Mouse (Mus musculus) forelimb bud, embryonic 11.5 days (tissue): ENCODE measurements at regions not wholly inside any gene's neighbourhood (a gene's known extent, or its start where the extent isn't known, plus 50 kb on each side); places are given as distances from the start of the nearest gene placed in this dataset.

Source experiments
- DNase-seq: peaks from one replicate; pipeline ENCODE4 v3.0.0-alpha.2; 2012; ENCODE audit warnings: low read depth, low spot score

DNA sequence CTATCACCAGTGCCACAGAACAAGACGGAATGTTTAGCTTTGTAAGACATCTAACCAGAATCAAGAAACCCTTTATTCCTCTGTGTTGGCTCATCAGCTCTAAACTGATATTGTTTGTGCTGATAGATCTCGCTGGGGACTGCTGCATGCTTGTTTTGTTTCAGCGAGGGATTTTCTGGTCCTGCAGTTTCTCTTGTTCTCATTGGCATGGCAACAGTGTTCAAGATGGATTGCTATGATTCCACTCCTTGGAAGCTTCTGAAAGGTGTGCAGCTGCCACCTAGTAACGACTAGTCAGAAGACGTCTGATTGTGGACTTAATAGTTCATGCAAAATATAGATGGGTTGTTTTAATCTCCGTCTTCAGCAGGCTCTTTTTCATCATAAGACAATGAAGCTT lies 591.2 kb downstream of the Sorcs1 start:
- DNase-seq: no peak

DNA sequence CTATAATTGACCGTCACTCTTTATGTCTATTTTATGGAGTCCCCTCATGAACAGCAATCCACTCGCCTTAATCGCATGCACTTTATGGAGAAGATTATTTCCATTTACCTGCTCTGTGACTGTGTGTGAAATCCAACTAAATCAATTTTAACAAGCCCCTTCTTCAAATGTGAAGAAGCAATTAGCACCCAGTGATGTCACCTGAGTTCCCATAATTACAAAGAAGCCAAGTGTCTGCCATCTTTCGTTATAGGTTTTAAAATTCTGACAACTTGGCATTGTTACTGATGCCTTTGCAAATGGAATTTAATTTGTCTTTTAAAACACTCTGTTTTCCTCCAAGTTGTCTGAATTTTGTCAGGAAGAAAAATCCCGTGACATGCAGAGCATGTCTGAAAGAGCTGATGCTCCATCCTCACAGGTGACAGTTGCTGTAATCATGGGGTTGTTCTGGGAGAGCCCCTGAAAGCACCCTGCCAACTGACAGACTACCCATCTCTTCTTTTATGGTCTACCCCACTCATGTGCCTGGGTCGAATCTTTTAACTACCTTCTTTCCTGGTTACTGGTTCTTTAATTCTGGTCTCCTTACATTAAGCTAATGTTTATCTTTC lies 600.9 kb downstream of the Sorcs1 start:
- no peak for DNase-seq

GRCm38 (mm10) chr19:50060448-50060847 lies 618.0 kb downstream of the Sorcs1 start:
- no peak for DNase-seq

DNA sequence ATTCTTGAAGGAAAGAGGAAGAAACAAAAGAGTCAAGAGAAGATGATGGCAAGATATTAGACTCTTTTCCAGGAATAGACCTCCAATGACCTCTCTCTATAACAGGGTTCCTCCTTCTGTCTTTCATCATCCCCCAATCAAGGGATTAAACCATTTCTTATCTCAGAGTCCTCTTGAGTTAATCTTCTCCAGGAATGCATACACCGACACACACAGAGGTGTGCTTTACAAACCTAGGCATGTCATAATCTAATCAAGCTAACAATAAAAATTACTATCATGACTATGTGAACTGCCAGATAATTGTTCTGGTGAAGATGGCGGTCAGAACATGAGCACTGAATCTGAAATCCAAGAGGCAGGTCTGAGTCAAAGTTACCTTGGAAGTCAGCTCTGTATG lies 625.5 kb downstream of the Sorcs1 start:
- no peak for DNase-seq

GRCm38 (mm10) chr19:50045761-50046160 lies 632.7 kb downstream of the Sorcs1 start:
- peak; percentile 51 for DNase-seq

- no peak for DNase-seq
These were observed 664.8 kb downstream of the Sorcs1 start for GRCm38 (mm10) chr19:50013659-50014058.

- no peak for DNase-seq
These were observed 673.2 kb downstream of the Sorcs1 start for GRCm38 (mm10) chr19:50005248-50005647.

- DNase-seq: no peak
These were observed 692.6 kb downstream of the Sorcs1 start for GRCm38 (mm10) chr19:49985826-49986225.

DNA sequence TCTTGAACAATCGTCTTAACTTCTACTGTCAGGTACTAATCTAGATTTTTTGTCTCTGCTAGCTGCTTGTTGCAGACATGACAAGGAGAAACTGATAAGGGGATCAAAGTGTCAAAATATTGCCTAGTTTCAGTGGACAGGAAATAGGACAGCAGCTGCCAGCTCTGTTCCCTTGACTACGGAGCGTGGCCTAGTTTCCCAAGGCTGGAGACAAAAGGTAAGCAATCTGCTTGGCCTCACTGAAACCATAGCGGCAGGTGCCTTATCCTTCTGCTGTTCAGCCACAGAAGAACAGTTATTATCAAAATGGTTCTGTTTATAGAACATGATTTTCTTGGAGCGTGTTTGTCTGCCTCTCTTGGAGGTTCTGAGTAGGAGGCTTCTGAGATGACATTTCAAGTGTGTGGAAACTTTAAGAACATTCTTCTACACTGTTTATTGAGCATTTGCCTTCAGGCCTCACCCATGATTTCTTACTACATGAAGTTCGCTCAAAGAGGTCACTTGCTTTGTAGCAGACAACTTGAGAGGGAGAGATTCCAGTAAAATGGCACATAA lies 712.1 kb downstream of the Sorcs1 start:
- DNase-seq: no peak

GRCm38 (mm10) chr19:49964679-49965078 lies 713.8 kb downstream of the Sorcs1 start:
- no peak for DNase-seq

- no peak for DNase-seq
These were observed 719.9 kb downstream of the Sorcs1 start for GRCm38 (mm10) chr19:49958517-49958916.

- DNase-seq: no peak
These were observed 747.2 kb downstream of the Sorcs1 start for GRCm38 (mm10) chr19:49931202-49931601.

DNA sequence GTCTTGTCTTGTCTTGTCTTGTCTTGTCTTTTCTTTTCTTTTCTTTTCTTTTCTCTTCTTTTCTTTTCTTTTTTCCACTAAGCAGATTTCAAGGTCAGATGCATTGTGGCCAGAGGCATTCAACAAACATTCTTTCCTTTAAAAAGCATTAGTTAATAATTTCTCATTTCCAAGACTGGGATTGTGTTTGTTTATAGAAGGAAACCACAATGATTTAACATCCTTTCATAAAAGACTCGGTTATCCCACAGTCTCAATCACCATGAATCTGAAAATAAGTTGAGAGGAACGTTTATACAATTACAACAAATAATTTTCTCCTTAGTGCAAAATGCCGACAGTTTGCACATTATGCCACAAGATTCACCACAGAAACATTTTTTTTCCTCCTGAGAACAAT lies 766.7 kb downstream of the Sorcs1 start:
- DNase-seq: no peak

DNA sequence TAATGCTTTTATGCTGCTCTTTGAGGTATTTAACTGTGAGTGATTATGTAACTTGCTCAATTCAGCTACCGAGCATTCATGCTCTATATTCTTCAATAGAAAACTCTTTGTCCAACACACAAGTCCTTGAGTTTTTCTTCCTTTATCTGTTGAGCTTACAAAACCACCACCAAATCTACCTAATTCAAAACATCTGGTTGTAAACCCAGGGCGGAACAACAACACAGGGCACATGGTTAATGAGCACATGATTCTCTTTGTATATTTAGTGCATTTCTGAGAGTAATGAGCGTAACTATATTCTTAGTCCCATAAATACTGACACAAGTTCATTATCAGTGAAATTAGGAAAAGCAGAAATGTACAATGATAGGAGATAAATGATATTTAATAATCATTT lies 798.2 kb downstream of the Sorcs1 start:
- DNase-seq: peak; percentile 60

DNA sequence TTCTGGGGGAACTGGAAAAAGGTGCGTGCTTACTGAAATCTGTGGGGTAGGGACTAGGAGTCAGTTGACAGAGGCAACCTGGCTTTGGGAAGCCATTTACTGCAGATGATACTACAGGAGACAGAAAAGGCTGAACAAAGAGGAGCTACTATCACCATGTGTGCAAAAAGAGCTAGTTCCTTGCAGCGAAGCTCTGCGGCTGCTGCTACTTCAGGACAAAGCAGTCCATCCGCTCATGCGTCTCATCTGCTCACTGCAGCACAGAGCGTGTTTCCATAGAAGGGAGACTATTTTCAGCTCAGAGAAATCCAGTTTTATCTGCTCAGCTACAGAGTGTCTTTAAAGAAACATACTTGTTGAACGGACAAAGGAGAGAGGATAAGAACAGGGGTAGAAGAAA lies 817.7 kb downstream of the Sorcs1 start:
- no peak for DNase-seq

- DNase-seq: peak; percentile 75
These were observed 822.9 kb downstream of the Sorcs1 start for GRCm38 (mm10) chr19:49855481-49856035.

GRCm38 (mm10) chr19:49841984-49842383 lies 836.5 kb downstream of the Sorcs1 start:
- no peak for DNase-seq

DNA sequence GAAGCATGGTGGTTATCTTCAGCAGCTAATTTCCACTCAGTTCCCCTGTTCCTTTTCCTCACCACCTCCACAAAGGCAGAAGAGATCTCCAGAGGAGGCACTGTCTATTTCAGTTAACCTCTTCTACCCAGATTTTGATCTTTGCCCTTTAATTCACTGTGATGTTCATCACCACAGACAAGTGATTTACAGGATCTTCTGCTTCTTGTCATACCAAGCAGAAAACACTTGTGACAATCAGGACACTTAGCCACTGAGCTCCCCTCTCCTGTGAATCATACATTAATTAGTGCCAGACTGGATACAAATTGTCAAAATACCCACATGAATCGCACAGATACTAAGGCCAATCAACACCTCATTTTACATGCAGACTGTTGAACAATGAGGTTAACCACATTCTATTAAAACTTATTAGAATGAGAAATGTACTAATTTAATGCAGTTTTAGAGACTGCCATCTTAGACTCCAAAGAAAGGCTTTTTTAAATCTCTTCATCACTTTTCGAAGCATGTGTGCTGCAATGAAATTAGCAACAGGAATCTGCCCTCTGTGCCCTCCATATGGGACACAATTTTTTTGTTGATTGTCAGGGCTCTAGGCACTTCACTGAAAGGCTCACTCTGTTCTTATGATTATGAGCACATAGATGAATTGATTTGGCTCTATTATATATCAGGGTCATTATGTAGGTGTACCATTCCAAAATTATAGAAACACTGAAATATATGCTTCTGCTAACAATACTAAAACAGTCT lies 839.1 kb downstream of the Sorcs1 start:
- no peak for DNase-seq

DNA sequence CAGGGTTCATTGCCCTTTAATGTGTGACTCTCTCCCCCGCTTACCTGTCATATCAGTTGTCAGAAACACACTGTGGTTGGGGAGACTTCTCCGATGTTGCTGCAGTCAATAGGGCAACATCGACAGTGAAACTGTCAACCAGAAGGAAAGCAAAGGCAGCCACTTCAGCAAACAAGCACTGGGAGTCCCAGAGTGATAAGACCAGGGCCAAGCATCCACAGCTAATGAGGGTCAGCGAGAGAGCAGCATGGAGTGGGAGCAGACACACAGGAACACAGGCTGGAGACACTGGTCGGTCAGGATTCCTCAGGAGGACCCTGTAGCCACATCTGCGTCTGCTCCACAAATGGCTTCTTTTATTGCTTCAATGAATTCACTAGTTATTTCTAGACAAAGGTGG lies 847.5 kb downstream of the Sorcs1 start:
- no peak for DNase-seq

GRCm38 (mm10) chr19:49805636-49806397 lies 872.6 kb downstream of the Sorcs1 start:
- no peak for DNase-seq
